Mouse (Mus musculus): ENCODE measurements around the gene Camk1d.

- TF ChIP-seq EP300 (IDR thresholded peaks at IDR 0.05; ENCODE audit: low read depth) (no peak), CTCF (IDR thresholded peaks at IDR 0.05; ENCODE audit: low read depth) (no peak)
These were observed 33.3 kb upstream of the Camk1d start for GRCm38 (mm10) chr2:5747545-5748043.
